Mouse (Mus musculus) liver, embryonic 14.5 days (tissue): Measurements from ENCODE around the gene Myl6b.

Experiments
- CTCF ChIP-seq: IDR thresholded peaks from 2 replicates; pipeline ENCODE4 v1.5.1; 2016; ENCODE audit warnings: antibody characterized with exemption, low read depth, control low read depth
- EP300 ChIP-seq: IDR thresholded peaks from 2 replicates; pipeline ENCODE4 v1.6.1; 2016; ENCODE audit warnings: antibody characterized with exemption, low read depth

DNA sequence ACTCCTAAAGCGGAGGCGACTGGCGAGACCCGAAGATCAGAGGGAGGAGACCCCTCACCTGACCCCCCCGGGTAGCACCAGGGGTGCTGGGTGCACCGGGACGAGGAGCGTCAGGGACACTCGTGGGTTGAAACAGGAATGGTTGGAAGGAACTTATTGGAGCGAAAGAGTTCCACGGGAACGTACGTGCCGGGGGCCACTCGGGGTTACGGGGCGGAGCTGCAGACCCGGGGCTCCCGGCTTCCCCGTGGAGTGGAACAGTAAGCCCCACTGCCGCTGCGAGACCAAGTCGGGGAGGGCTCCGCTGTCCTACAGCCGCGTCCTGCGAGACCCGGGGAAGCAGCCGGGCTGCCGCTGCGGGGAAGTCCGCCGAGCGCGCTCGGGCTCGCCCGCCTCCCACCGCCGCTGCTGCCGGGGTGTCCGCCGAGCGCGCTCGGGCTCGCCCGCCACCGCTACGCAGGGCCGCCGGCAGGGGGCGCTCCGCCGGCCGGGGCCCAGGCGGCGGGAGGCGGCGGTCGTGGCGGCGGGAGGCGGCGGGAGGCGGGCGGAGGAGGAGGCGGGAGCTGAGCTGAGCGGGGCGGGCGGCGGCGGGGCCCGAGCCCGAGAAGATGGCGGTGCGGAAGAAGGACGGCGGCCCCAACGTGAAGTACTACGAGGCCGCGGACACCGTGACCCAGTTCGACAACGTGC, 39.6 kb downstream of the Myl6b start, which contains the start of gene Smarcc2:
- no peak for TF ChIP-seq CTCF
- TF ChIP-seq EP300: no peak
